Mouse (Mus musculus) C2C12 (cell line): ENCODE measurements around the gene Fam13c.

Experiments used
- CEBPB ChIP-seq: IDR thresholded peaks from one replicate; pipeline ENCODE4 v1.6.1; 2011; ENCODE audit warnings: low read depth, mild to moderate bottlenecking, control low read depth, moderate library complexity
- CTCF ChIP-seq: IDR thresholded peaks from one replicate; pipeline ENCODE4 v1.5.1; 2011; ENCODE audit not compliant: control insufficient read depth, insufficient read depth, insufficient read length
- FOSL1 ChIP-seq: IDR thresholded peaks from one replicate; pipeline ENCODE4 v1.8.0; 2011; ENCODE audit warnings: mild to moderate bottlenecking, low read length; ENCODE audit not compliant: poor library complexity, insufficient read depth, severe bottlenecking
- MAX ChIP-seq: IDR thresholded peaks from one replicate; pipeline ENCODE4 v1.6.1; 2011; ENCODE audit warnings: mild to moderate bottlenecking, control low read depth
- MYOD1 ChIP-seq: IDR thresholded peaks from one replicate; pipeline ENCODE4 v1.6.1; 2011; ENCODE audit warnings: low read depth; ENCODE audit not compliant: control insufficient read depth, insufficient read length
- MYOG ChIP-seq: IDR thresholded peaks from one replicate; pipeline ENCODE4 v1.6.1; 2011; ENCODE audit not compliant: control insufficient read depth, insufficient read length; ENCODE audit errors: extremely low read depth
- USF1 ChIP-seq: IDR thresholded peaks from one replicate; pipeline ENCODE4 v1.6.1; 2011; ENCODE audit warnings: low read depth, mild to moderate bottlenecking, control low read depth, moderate library complexity

DNA sequence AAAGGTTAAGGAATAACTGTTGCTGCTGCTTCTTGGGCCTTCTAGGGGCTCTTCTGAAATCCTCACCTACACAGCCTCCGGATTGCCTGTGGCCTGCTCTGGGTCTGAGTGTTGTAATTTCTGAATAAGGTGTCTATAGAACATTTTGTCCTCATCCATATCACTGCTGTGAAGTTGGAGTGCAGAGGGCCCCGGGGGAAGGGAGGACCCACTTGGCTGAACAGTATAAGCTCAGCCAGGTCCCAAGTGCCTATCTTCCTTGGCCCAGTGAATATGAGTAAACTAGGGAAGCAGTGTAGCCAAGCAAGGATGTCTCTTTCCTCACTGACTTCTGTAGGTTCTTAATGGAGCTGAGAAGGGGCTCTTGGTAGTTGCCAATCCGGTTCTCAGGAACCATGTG lies 112.2 kb downstream of the Fam13c start:
- TF ChIP-seq CTCF (no peak), USF1 (no peak), MAX (no peak), CEBPB (no peak), FOSL1 (no peak), MYOD1 (no peak), MYOG (no peak)
